Mouse (Mus musculus): Measurements from ENCODE around the gene Lcor. TPM values are rescaled to one million over a fixed set of nuclear protein-coding genes. Genes with fewer than 3 reads are reported as not detected.
A peak's percentile ranks its signal among the peaks of the same experiment; 100 is the strongest.

Lcor gene
- 10 to 100 TPM; 15.4 to 16.0 TPM for total RNA-seq (2021)
- long read RNA-seq, experiment 1, partial matches to known transcripts = 0 of 5 reads
- long read RNA-seq, experiment 1, other reads (novel, unspliced or antisense) = 5 of 5 reads
- long read RNA-seq, experiment 2, full-length matches to known transcripts = 2 of 17 reads
- long read RNA-seq, experiment 2, partial matches to known transcripts = 3 of 17 reads
- long read RNA-seq, experiment 2, other reads (novel, unspliced or antisense) = 12 of 17 reads

DNA sequence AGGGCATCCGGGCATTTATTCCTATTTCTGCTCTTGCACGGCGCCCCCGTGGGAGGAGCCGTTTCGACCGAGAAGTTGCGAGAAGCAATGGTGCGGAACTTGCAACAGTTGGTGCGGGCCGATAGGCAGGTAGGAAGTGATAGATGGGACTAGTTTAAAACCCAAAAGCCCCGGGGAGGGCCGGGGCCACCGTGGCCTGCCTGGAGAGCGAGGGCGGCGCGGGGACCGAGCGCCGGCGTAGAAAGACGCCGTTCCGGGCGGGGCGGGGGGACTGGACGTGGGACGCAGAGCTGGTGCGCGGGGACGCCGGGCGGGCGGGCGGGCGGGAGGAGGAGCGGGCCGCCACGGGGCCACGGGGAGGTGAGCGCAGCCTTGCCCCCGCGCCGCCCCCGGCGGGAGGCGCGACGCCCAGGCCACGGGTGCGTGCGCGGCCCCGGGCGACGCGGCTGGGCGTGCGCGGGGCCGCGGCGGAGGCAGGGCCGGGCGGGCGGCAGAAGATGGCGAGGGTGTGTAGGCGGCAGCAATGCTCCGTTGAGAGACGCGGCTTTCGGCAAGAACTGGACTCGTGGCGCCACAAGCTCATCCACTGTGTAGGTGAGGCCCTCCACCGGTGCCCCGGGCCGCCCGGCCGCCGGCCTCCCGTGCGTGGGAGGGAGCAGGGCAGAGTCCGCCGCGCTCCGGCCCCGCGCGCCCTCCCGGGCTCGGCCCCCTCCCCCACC, at the start of gene Lcor:
Gene Lcor, plus strand, starts transcription at position 448 of the 719 bp plus-strand sequence.
- peak; percentile 81 to 83 for DNase-seq (ENCODE audit: low spot score in 2 of 2)

DNA sequence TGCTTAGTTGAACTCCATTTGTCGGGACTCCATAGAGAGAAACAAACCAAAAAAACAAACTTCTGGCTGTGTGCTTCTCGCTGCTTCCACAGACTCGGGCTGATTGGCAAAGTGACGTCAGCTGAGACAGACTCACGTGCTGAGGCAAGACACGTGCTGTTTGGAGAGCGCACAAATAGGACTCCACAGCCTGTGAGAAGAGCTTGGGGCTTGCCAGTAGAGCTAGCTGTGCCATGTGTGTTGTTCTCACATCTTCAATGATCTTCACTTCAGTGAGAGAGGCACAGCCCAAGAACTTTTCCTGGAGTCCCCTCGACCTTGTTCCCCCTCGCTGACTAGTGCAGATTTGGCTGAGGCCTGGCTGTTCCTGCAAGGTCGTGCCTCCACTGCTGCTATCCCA, 47.1 kb upstream of the Lcor start:
- DNase-seq (ENCODE audit: low spot score in 2 of 2) = no peak

DNA sequence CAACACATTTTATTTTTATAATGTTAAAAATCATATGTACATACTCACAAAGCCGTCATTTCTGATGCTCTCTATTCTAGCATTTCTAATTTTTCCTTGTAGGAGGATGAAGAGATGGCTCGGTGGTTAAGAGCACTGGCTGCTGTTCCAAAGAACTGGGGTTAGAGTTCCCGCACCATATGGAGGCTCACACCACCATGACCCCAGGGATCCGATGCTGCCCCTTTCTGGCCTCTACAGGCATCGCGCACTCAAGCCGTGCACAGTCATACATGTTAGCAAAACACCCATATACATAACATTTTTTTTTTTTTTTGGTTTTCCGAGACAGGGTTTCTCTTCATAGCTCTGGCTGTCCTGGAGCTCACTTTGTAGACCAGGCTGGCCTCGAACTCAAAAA, 46.0 kb upstream of the Lcor start:
- no peak for DNase-seq (ENCODE audit: low spot score in 2 of 2)

GRCm38 (mm10) chr19:41438953-41439352, 43.5 kb upstream of the Lcor start:
- no peak for DNase-seq (ENCODE audit: low spot score in 2 of 2)

DNA sequence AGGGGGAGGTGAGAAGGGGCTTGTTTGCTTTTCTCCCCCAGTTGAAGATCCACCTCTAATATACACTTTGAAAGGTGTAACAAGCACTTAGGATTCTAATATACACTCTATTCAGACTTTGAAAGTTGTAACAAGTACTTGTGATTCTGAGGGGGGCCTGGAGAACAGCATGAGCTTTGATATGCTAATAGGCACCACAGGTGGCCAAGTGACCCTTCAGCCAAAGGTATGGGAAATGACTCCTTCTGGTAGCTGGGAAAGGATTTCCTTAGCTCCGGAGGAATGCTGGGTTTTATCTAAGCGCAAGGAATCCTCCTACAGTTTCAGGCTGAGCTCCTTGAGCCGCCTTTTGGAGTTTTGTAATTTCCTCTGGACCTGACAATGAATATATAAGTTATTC, 41.0 kb upstream of the Lcor start:
- DNase-seq (ENCODE audit: low spot score in 2 of 2) = no peak

- no peak for DNase-seq (ENCODE audit: low spot score in 2 of 2)
These were observed 40.4 kb upstream of the Lcor start for GRCm38 (mm10) chr19:41441911-41442607.

DNA sequence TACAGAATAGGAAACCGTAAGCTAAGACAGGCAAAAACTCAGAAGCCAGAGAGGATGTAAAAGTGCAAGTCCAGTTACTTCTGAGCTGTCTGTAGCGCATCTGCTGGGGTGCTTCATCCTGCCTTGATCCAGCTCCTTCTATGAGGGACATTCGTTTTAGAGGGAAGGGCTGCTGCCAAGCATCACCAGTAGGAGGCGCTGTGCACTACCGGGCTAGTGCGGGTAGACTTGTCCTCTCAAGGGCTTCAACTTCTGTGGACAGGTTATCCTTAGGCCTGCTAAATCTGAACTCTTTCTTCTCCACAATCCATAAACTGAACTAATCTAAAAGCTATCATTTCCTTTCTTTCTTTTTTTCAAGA, 39.8 kb upstream of the Lcor start:
- DNase-seq (ENCODE audit: low spot score in 2 of 2) = peak; percentile 72 to 76

DNA sequence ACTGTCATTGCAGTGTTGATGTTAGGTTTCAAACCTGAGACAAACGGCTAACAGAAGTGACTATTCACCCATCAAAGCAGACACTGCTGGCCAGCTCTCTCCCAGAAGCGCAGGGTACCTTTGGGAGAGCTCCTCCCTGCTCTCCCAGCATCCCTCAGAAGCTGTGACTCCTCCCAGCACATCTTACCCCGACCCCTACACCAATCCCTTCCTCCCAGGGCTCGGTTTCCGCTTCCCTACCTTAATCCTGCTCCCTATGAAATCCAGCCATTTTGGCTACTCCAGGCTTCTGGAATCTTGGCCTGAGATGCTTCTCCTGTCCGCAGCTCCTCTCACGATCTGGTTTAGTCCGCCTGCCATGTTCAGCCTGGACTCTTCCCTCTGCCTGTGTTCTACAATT, 37.9 kb upstream of the Lcor start:
- no peak for DNase-seq (ENCODE audit: low spot score in 2 of 2)

DNA sequence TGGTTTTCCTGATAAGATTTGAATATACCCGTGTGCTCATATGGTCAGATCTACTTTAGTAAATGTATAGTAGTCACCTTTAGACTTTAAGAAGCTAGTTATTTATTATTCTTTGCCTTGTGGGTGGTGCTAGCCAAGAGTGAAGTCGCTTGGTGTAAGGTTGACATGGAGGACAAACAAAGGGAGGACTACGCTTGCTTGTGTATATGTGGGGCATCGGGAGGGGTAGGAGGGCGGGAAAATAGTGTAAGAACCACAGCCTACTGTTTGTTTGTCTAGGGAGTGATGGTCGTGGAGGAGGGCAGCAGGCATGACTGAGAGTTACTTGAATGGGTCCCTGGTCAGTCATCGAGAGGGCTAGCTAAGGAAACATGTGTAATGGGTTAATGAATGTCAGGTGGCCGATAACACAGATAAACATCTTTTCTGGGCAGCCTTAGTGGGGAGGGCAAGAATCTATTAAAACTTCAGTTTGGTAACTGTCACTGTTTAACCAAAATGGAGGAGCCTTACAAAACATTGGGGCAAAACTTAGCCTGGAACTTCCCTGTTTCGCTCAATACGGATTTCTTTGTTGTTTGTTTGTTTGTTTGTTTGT, 37.3 kb upstream of the Lcor start:
- no peak for DNase-seq (ENCODE audit: low spot score in 2 of 2)

DNA sequence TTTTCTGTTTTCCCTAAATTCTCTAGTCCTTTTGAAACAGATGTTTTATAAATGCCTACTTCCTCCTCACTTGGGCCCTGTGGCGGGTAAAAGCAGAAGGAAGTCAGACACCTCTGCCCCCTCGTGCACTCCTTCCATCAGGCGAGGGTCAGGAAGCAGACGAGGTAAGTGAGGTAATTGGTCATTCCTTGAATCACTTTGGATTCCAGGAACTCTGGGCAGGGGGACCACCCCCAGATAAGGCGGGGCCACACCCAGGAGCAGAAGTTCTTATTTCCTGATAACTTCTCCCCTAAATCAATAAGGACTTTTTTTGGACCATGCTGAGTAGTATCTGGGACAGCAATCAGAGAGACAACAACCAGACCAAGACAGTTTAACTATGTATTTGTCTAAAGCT, 36.7 kb upstream of the Lcor start:
- no peak for DNase-seq (ENCODE audit: low spot score in 2 of 2)

DNA sequence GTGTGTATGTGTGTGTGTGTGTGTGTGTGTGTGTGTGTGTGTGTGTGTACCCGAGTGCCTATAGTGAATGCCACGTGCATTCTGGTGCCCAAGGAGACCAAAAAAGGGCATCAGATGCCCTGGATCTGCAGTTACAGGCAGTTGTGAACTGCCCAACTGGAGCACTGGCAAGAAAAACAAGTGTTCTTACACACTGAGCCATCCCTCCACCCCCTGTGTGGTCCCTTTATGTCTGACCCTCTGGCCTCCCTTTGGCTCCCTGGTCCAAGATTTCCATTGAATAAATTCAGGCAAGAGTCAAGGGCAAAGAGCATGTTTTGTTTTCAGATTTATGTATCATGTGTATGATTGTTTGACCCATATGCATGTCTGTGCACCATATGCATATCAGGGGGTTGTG, 35.3 kb upstream of the Lcor start:
- no peak for DNase-seq (ENCODE audit: low spot score in 2 of 2)

GRCm38 (mm10) chr19:41447760-41448159, 34.7 kb upstream of the Lcor start:
- DNase-seq (ENCODE audit: low spot score in 2 of 2) = no peak

DNA sequence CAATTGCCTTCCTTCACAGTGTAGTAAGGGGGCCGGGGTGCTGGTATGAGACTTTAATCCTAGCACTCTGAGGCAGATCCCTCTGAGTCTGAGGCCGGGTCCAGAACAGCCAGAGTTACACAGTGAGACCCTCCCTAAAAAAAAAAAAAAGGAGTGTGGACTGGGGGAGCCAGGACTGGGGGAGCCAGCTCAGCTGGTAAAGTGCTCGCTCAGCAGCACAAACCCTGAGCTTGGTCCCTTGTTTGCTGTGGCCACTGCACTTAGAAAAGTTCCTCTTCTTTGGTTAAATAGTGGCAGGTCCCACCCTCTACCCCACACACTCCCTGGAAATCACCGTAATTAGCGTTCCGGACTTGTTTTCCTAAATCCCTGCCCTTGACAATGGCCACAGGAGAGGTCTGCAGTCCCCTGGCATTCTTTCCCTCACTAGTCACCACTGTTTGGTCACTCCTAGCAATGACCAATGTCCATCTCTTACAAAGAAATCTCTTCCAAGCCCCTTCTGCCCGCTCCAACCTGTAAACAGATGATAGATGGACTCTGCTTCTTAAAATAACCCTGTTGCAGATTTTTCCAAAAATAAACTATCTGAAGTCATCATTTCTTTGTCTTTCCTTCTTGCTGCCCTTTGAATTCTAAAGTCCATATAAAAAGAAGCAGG, 32.9 kb upstream of the Lcor start:
- DNase-seq (ENCODE audit: low spot score in 2 of 2) = no peak

GRCm38 (mm10) chr19:41452166-41452565, 30.3 kb upstream of the Lcor start:
- no peak for DNase-seq (ENCODE audit: low spot score in 2 of 2)

DNA sequence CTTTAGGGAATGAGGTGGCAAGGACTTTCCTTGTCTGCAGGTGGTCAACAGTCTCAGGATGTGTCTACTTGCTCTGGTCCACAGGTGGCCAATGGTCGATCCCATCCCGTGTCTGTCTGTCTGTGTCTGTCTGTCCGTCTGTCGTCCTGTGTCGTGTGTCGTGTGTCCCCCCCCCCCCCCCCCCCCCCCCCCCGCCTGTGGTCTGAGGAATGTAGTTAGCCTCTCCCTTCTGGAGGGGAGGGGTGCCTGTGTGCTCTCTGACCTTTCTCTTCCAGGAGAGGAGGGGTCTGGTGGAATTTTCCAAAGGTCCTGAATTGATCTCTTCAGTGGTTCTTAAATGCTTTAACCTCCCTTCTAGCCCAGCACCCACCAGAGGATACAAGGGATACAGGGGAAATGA, 27.8 kb upstream of the Lcor start:
- DNase-seq (ENCODE audit: low spot score in 2 of 2) = no peak

GRCm38 (mm10) chr19:41455091-41455626, 27.3 kb upstream of the Lcor start:
- peak; percentile 30 to 53 for DNase-seq (ENCODE audit: low spot score in 2 of 2)

DNA sequence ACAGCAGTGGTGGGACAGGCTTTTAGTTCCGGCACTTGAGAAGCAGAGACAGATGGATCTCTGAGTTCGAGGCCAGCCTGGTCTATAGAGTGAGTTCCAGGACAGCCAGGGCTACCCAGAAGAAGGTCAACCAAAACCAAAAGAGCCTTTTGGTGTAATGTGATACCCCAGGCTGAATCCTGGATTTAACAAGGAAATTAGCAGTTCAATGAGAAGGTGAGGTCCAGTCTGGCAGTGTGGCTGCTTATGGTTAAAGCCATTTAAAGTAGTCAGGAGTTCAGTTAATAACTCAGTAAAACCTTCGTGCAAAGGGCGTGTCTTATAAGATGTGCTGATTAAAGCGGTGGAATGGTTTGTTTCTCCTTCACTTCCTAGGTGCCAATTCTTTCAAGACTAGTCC, 25.3 kb upstream of the Lcor start:
- DNase-seq (ENCODE audit: low spot score in 2 of 2) = no peak

- DNase-seq (ENCODE audit: low spot score in 2 of 2) = no peak
These were observed 20.2 kb upstream of the Lcor start for GRCm38 (mm10) chr19:41462166-41462735.

DNA sequence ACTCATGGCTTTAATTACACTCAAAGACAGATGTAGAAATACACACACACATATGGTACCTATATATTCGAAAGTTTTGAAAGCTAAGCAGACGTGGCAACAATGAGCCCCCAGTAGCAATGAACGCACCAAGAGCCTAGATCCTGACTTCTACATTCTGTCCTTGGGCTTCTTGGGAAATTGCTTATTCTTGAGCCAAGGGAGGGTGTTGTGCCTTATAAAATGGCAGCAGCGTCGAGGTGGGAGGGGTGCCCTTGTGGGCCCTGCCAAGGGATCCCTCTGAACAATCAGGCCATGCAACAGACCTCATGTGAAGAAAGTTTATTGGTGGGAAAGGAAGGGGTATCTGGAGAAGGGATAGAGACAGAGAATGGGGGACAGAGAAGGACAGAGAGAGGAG, 18.6 kb upstream of the Lcor start:
- DNase-seq (ENCODE audit: low spot score in 2 of 2) = no peak

GRCm38 (mm10) chr19:41466475-41466874, 16.0 kb upstream of the Lcor start:
- no peak for DNase-seq (ENCODE audit: low spot score in 2 of 2)

DNA sequence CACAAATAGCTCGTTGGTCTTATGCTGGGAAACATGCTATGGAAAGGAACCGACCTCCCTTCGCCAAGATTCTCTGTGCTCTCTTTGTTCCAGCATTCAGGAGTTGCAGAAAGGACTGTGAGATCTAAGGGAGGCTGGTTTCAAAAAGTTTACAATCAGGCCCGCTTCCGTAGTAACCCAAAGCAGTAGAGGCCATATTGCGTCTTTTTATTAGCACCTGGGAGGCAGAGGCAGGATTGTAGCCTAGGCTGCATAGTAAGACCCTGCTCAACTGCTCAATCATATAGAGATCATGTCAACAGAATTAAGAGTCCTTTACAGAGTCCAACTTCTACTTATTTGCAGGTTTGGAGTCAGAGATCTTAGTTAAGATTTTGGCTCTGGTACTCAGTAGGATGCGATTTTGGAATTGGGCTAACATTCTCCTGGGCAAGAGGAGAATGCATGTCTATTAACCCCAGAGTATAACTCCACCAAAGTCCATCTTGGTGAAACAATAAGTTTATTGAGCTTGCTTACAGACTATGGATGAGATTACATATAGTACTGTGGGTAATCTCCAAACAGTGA, 8.8 kb upstream of the Lcor start:
- no peak for DNase-seq (ENCODE audit: low spot score in 2 of 2)

Data from adrenal gland, adult 18-20 months (tissue).